ENCODE assay signal across 12 mouse cellular contexts in the genomic region with DNA sequence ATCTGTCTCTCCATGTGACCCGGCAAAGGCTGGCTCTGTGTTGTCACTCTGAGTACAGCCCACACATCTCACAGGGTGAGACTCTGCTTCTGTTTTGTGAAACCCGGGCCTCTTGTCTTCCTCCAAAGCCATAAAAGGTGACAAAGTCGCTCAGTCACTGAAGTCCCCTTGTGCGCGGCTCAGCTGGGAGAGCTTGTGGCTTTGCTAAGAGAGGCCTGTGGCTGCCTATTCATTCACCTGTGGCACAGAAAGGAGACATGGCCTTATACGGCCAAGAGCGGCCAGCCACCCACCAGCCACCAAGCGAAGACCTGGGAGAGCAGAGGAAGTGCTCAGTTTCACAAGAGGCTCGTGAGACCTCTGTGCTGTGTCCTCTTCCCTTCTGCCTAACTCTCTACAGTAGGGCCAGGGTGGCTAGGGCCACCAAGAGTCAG. TPM values are rescaled to one million over a fixed set of nuclear protein-coding genes. Genes with fewer than 3 reads are reported as not detected.
A peak's percentile ranks its signal among the peaks of the same experiment; 100 is the strongest.
DNase-seq lines count a peak whose midpoint lies in the region; ATAC-seq lines count a peak whose summit lies in the region.
"Had no signal": no experiment of that assay in that cellular context is flagged by ENCODE, and none has a peak within 500 bp of the region (broad histone marks: within the 10 kb centered on the region; RNA-seq: fewer than 3 reads in every experiment).

No protein-coding gene starts in this region.

- WGBS in heart, embryonic 15.5 days: 40% methylated on average over 9 of the region's 9 CpGs
- 46% methylated on average over 9 of the region's 9 CpGs for WGBS in neural tube, embryonic 15.5 days

- ATAC-seq in heart, embryonic 15.5 days (replicated peaks; ENCODE audit: insufficient number of reproducible peaks, insufficient read depth, low FRiP score, low read depth): no peak
- peak; percentile 35 to 54 for ATAC-seq in hematopoietic stem cell, adult 5-6 weeks (replicated peaks in 1 of 2; ENCODE audit: insufficient read depth in 1 of 2, low FRiP score in 2 of 2, low TSS enrichment in 1 of 2, low read depth in 1 of 2, poor library complexity in 2 of 2, severe bottlenecking in 2 of 2)
- no peak for ATAC-seq in neural tube, embryonic 15.5 days (ENCODE audit: low FRiP score)

- H3K27ac ChIP-seq in heart, embryonic 15.5 days: peak overlapping the region; percentile 4; the same call in 1 of the 2 replicates
- no peak overlapping the region for H3K27ac ChIP-seq in neural tube, embryonic 15.5 days (replicated peaks)

- intact Hi-C loops in heart, postnatal 25 days (cut with DNase I): loop anchor here (5.0 kb wide), 1 partner anchor 293 kb away; no protein-coding TSS in a partner anchor
- intact Hi-C loops in left cerebral cortex, postnatal 25 days (cut with DNase I): no loop called here

- H3K36me3 ChIP-seq in heart, embryonic 15.5 days: no peaks in the 10 kb centered on the region
- H3K36me3 ChIP-seq in neural tube, embryonic 15.5 days: no peaks in the 10 kb centered on the region

- H3K27me3 ChIP-seq in heart, embryonic 15.5 days: no peaks in the 10 kb centered on the region
- no peaks in the 10 kb centered on the region for H3K27me3 ChIP-seq in neural tube, embryonic 15.5 days (replicated peaks)

- H3K4me1 ChIP-seq in heart, embryonic 15.5 days (replicated peaks): peaks cover 5% of the 10 kb centered on the region; the same call in 1 of the 2 replicates
- peaks cover 15% of the 10 kb centered on the region for H3K4me1 ChIP-seq in neural tube, embryonic 15.5 days

- no peak for DNase-seq in heart, postnatal 25 days (ENCODE audit: low spot score)
- DNase-seq in B cell, adult 2 months: peak; percentile 82 to 85
- DNase-seq in spleen, adult 18-20 months: peak; percentile 68 to 81
- no peak for DNase-seq in testis, postnatal 10 days (ENCODE audit: low spot score)
- DNase-seq in left cerebral cortex, postnatal 25 days (ENCODE audit: low spot score in 2 of 2): no peak
- DNase-seq: adrenal gland, postnatal 25 days; embryo, embryonic 11 days; kidney, adult 11 months; midbrain, embryonic 14.5 days had no signal

- H3K9me3 ChIP-seq in heart, embryonic 15.5 days (replicated peaks): no peaks in the 10 kb centered on the region
- H3K9me3 ChIP-seq in neural tube, embryonic 15.5 days (replicated peaks): no peaks in the 10 kb centered on the region

- no peak overlapping the region for H3K4me3 ChIP-seq in heart, embryonic 15.5 days
- H3K4me3 ChIP-seq in neural tube, embryonic 15.5 days (replicated peaks): no peak overlapping the region

- H3K4me2 ChIP-seq in heart, embryonic 15.5 days: no peak overlapping the region
- no peak overlapping the region for H3K4me2 ChIP-seq in neural tube, embryonic 15.5 days

- no peak overlapping the region for H3K9ac ChIP-seq in heart, embryonic 15.5 days
- no peak overlapping the region for H3K9ac ChIP-seq in neural tube, embryonic 15.5 days (replicated peaks)

RNA-seq across cellular contexts. Expression of gene Tldc1, which starts 5.9 kb away (rescaled TPM):
- 10.9 and 12.8 TPM in 2 replicates for polyA plus RNA-seq in heart, embryonic 15.5 days (2015; fragmentation: Nextera tagmentation; extraction: Ambion mirVana)
- total RNA-seq in heart, postnatal 25 days (2021): 10 to 100 TPM; 10.5 to 12.4 TPM
- 7.9 and 14.4 TPM in 2 replicates for total RNA-seq in hematopoietic stem cell, adult 5-6 weeks (2017)
- polyA plus RNA-seq in neural tube, embryonic 15.5 days (2015; fragmentation: Nextera tagmentation; extraction: Ambion mirVana): 10.0 and 12.0 TPM in 2 replicates
- 10 to 100 TPM; 17.0 to 17.4 TPM for total RNA-seq in left cerebral cortex, postnatal 25 days (2021)

RNA-seq across cellular contexts. Expression of gene Cotl1, which starts 56.2 kb away (rescaled TPM):
- 28.7 and 52.8 TPM in 2 replicates for polyA plus RNA-seq in heart, embryonic 15.5 days (2015; fragmentation: Nextera tagmentation; extraction: Ambion mirVana)
- 10 to 100 TPM; 17.3 to 20.2 TPM for total RNA-seq in heart, postnatal 25 days (2021)
- 84.9 and 161 TPM in 2 replicates for total RNA-seq in hematopoietic stem cell, adult 5-6 weeks (2017)
- 104 and 158 TPM in 2 replicates for polyA plus RNA-seq in neural tube, embryonic 15.5 days (2015; fragmentation: Nextera tagmentation; extraction: Ambion mirVana)
- 10 to 100 TPM; 57.2 to 62.6 TPM for total RNA-seq in left cerebral cortex, postnatal 25 days (2021)

Comparison
In these comparisons a context has a peak if more than half of its experiments do, and no peak if none do; other contexts are left out.
1. ATAC-seq: peak in hematopoietic stem cell, adult 5-6 weeks (2 of 2); none in heart, embryonic 15.5 days (single experiment) and neural tube, embryonic 15.5 days (single experiment).
2. DNase-seq: peak in B cell, adult 2 months (2 of 2) and spleen, adult 18-20 months (2 of 2); none in heart, postnatal 25 days (single experiment), testis, postnatal 10 days (single experiment) and left cerebral cortex, postnatal 25 days (0 of 2).